Comparison of ENCODE assay signal across 19 mouse cellular contexts in the genomic region with DNA sequence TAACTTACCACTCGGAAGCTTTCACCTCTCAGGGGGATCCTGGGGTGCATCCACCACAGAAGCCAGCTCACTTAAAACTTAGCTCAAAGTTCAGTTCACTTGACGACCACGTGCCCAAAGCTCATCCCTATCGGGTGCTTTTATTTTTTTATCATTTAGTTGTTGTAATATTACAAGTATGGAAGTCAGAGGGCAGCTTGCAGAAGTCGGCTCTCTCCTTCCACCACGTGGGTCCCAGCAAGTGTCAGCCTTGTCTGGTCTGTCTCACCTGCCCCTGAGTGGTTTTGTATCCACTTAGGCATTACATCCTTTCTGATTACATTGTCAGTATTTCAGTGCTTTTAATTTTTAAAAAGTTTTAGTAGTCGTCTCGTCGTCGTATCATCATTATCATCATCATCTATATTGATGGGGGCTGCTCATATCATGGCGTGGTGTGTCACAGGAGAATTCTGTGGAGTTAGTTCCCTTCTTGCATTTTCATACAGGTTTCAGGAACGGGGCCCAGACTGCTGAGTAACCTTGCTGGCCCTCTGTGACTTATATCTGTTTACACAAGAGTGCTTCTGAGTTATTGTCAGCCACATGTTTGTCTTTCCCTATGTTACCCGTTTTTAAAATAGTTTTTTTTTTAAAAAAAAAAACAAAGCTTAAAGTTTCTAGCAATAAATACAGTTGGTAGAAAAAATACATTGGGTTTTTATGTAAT. TPM values are rescaled to one million over a fixed set of nuclear protein-coding genes. Genes with fewer than 3 reads are reported as not detected.
A peak's percentile ranks its signal among the peaks of the same experiment; 100 is the strongest.
DNase-seq lines count a peak whose midpoint lies in the region; ATAC-seq lines count a peak whose summit lies in the region.
"Had no signal": no experiment of that assay in that cellular context is flagged by ENCODE, and none has a peak within 500 bp of the region (broad histone marks: within the 10 kb centered on the region; RNA-seq: fewer than 3 reads in every experiment).

No protein-coding gene starts in this region.

- peak overlapping the region; percentile 56 for H3K4me2 ChIP-seq in heart, embryonic 12.5 days
- peak overlapping the region; percentile 55 for H3K4me2 ChIP-seq in heart, embryonic 16.5 days (ENCODE audit: low read depth, low read length)
- H3K4me2 ChIP-seq: forebrain, embryonic 12.5 days; hindbrain, embryonic 15.5 days had no signal

- peaks cover 11% of the 10 kb centered on the region for H3K4me1 ChIP-seq in heart, embryonic 12.5 days (replicated peaks)
- H3K4me1 ChIP-seq in heart, embryonic 16.5 days (ENCODE audit: control insufficient read depth, insufficient read depth, low read length), result peaks cover 8% of the 10 kb centered on the region
- H3K4me1 ChIP-seq: forebrain, embryonic 12.5 days; hindbrain, embryonic 15.5 days had no signal

- H3K4me3 ChIP-seq in heart, embryonic 12.5 days, result no peak overlapping the region
- H3K4me3 ChIP-seq in heart, embryonic 16.5 days (ENCODE audit: low read length), result no peak overlapping the region
- H3K4me3 ChIP-seq: embryonic facial prominence, embryonic 13.5 days; forebrain, embryonic 12.5 days; hindbrain, embryonic 15.5 days; kidney, embryonic 15.5 days had no signal

- no peaks in the 10 kb centered on the region for H3K9me3 ChIP-seq in heart, embryonic 12.5 days (replicated peaks)
- no peaks in the 10 kb centered on the region for H3K9me3 ChIP-seq in heart, embryonic 16.5 days (replicated peaks; ENCODE audit: control insufficient read depth, low read length)
- H3K9me3 ChIP-seq: embryonic facial prominence, embryonic 13.5 days; forebrain, embryonic 12.5 days; hindbrain, embryonic 15.5 days; kidney, embryonic 15.5 days had no signal

- ATAC-seq in heart, embryonic 12.5 days (ENCODE audit: insufficient number of reproducible peaks, low FRiP score), result no peak
- ATAC-seq in heart, embryonic 16.5 days (replicated peaks; ENCODE audit: extremely low read depth, insufficient read depth, low FRiP score), result no peak
- no peak for ATAC-seq in granulocyte monocyte progenitor cell, adult 5-6 weeks (replicated peaks; ENCODE audit: poor library complexity, severe bottlenecking)
- ATAC-seq: forebrain, embryonic 16.5 days had no signal

- no peak overlapping the region for H3K9ac ChIP-seq in heart, embryonic 12.5 days
- no peak overlapping the region for H3K9ac ChIP-seq in heart, embryonic 16.5 days (ENCODE audit: low read length)
- H3K9ac ChIP-seq: embryonic facial prominence, embryonic 13.5 days; forebrain, embryonic 12.5 days; hindbrain, embryonic 15.5 days; kidney, embryonic 15.5 days had no signal

- DNase-seq in heart, adult 9 months (ENCODE audit: low spot score in 2 of 2), result no peak
- no peak for DNase-seq in heart, adult 18-20 months
- peak; percentile 69 for DNase-seq in NIH3T3 (ENCODE audit: low read depth)
- no peak for DNase-seq in spleen, adult 12 weeks (ENCODE audit: low spot score)
- DNase-seq: adrenal gland, adult 2 months; adrenal gland, postnatal 25 days; cerebellum, adult 18-20 months; cerebellum, adult 9-11 months; cerebellum, postnatal 36 days; gastrocnemius, postnatal 10 days; kidney, adult 2 months had no signal

- H3K27me3 ChIP-seq in heart, embryonic 12.5 days (replicated peaks), result no peaks in the 10 kb centered on the region; the same call in 1 of the 2 replicates
- no peaks in the 10 kb centered on the region for H3K27me3 ChIP-seq in heart, embryonic 16.5 days (ENCODE audit: control insufficient read depth, insufficient read depth, low read length)
- H3K27me3 ChIP-seq: forebrain, embryonic 12.5 days; hindbrain, embryonic 15.5 days; kidney, embryonic 15.5 days had no signal

- no peaks in the 10 kb centered on the region for H3K36me3 ChIP-seq in heart, embryonic 12.5 days
- H3K36me3 ChIP-seq in heart, embryonic 16.5 days (ENCODE audit: control insufficient read depth, insufficient read depth), result no peaks in the 10 kb centered on the region
- H3K36me3 ChIP-seq: embryonic facial prominence, embryonic 13.5 days; forebrain, embryonic 12.5 days; hindbrain, embryonic 15.5 days; kidney, embryonic 15.5 days had no signal

- WGBS in heart, embryonic 12.5 days, result 58% methylated on average over 13 of the region's 13 CpGs
- WGBS in heart, embryonic 16.5 days, result 56% methylated on average over 13 of the region's 13 CpGs

- H3K27ac ChIP-seq in heart, embryonic 12.5 days (ENCODE audit: poor library complexity, severe bottlenecking), result no peak overlapping the region
- no peak overlapping the region for H3K27ac ChIP-seq in heart, embryonic 16.5 days (ENCODE audit: low read length)
- H3K27ac ChIP-seq: embryonic facial prominence, embryonic 13.5 days; forebrain, embryonic 12.5 days; hindbrain, embryonic 15.5 days; kidney, embryonic 15.5 days had no signal

RNA-seq across cellular contexts. Expression of a gene that starts 14.8 kb away (rescaled TPM):
- polyA plus RNA-seq in heart, embryonic 12.5 days (2016; fragmentation: Nextera tagmentation; extraction: Ambion mirVana), result 38.1 and 38.2 TPM in 2 replicates
- 20.1 and 23.2 TPM in 2 replicates for polyA plus RNA-seq in heart, embryonic 16.5 days (2015; fragmentation: Nextera tagmentation; extraction: Ambion mirVana)
- 10 to 100 TPM; 36.4 to 44.5 TPM for total RNA-seq in heart, adult 18-20 months (2021)
- total RNA-seq in granulocyte monocyte progenitor cell, adult 5-6 weeks (2014; fragmentation: Nextera tagmentation), result 0.30 and 2.4 TPM in 2 replicates
- total RNA-seq in granulocyte monocyte progenitor cell, adult 5-6 weeks (2017), result 1.6 and 2.4 TPM in 2 replicates

RNA-seq across cellular contexts. Expression of a gene that starts 26.7 kb away (rescaled TPM):
- 0.31 and 0.45 TPM in 2 replicates for polyA plus RNA-seq in heart, embryonic 12.5 days (2016; fragmentation: Nextera tagmentation; extraction: Ambion mirVana)
- polyA plus RNA-seq in heart, embryonic 16.5 days (2015; fragmentation: Nextera tagmentation; extraction: Ambion mirVana), result 0.76 and 0.96 TPM in 2 replicates
- total RNA-seq in heart, adult 18-20 months (2021), result under 1 TPM; 0.15 to 0.49 TPM
- 0.96 TPM in 1 of 2 replicates, not detected in the other for total RNA-seq in granulocyte monocyte progenitor cell, adult 5-6 weeks (2014; fragmentation: Nextera tagmentation)
- total RNA-seq in granulocyte monocyte progenitor cell, adult 5-6 weeks (2017), result 0.31 and 0.52 TPM in 2 replicates

Comparison
In these comparisons a context has a peak if more than half of its experiments do, and no peak if none do; other contexts are left out.
1. RNA of a gene that starts 14.8 kb away (total RNA-seq): 36.4 to 44.5 TPM in heart, adult 18-20 months; 0.30 to 2.4 TPM in granulocyte monocyte progenitor cell, adult 5-6 weeks; every median in the first group is over 10 times any median in the second.